In genomic region chr10:13946498-13946897, GRCm38 (mm10) we compare ENCODE assay signal across 11 mouse cellular contexts. TPM values are rescaled to one million over a fixed set of nuclear protein-coding genes. Genes with fewer than 3 reads are reported as not detected.
A peak's percentile ranks its signal among the peaks of the same experiment; 100 is the strongest.
DNase-seq lines count a peak whose midpoint lies in the region.
"Had no signal": no experiment of that assay in that cellular context is flagged by ENCODE, and none has a peak within 500 bp of the region (broad histone marks: within the 10 kb centered on the region; RNA-seq: fewer than 3 reads in every experiment).

No protein-coding gene starts in this region.

- peak; percentile 14 to 43 for DNase-seq in heart, adult 9 months (ENCODE audit: low spot score in 2 of 2)
- DNase-seq in heart, postnatal 36 days: no peak
- DNase-seq in B cell, adult 2 months: peak; percentile 70 to 75
- DNase-seq in lung, postnatal 25 days (ENCODE audit: low spot score): peak; percentile 34
- DNase-seq in spleen, adult 18-20 months: peak; percentile 31 to 41
- DNase-seq in c-Kit-positive CD71-positive TER-119-positive erythroid progenitor cells, embryonic 14.5 days (ENCODE audit: low spot score): no peak
- no peak for DNase-seq in frontal cortex, postnatal 36 days (ENCODE audit: low spot score in 2 of 2)
- DNase-seq in kidney, postnatal 25 days: no peak
- DNase-seq: adrenal gland, adult 8-10 months; cerebellum, adult 8-10 months; right cerebral cortex, postnatal 4 days had no signal

- intact Hi-C loops in heart, postnatal 36 days (cut with DNase I): no loop called here

RNA-seq across cellular contexts. Expression of gene Hivep2, which starts 19.4 kb away (rescaled TPM):
- total RNA-seq in heart, postnatal 36 days (2021): 10 to 100 TPM; 23.5 to 25.2 TPM

Comparison
In these comparisons a context has a peak if more than half of its experiments do, and no peak if none do; other contexts are left out.
1. DNase-seq: peak in heart, adult 9 months (2 of 2), B cell, adult 2 months (2 of 2), lung, postnatal 25 days (single experiment) and spleen, adult 18-20 months (2 of 2); none in heart, postnatal 36 days (0 of 2), c-Kit-positive CD71-positive TER-119-positive erythroid progenitor cells, embryonic 14.5 days (single experiment), frontal cortex, postnatal 36 days (0 of 2) and kidney, postnatal 25 days (0 of 2).